Mouse (Mus musculus) telencephalon, adult 2 months (tissue): Measurements from ENCODE around the gene Cd80.
"Not testable (repeated sequence)": the region's sequence is repeated elsewhere in the genome, so short reads cannot be mapped to it uniquely, and the experiment has no call there.

Experiments
- DNase-seq: peaks from one replicate; pipeline ENCODE4 v3.0.0-alpha.2; 2011; ENCODE audit warnings: low read depth, low spot score

Gene Cd80

DNA sequence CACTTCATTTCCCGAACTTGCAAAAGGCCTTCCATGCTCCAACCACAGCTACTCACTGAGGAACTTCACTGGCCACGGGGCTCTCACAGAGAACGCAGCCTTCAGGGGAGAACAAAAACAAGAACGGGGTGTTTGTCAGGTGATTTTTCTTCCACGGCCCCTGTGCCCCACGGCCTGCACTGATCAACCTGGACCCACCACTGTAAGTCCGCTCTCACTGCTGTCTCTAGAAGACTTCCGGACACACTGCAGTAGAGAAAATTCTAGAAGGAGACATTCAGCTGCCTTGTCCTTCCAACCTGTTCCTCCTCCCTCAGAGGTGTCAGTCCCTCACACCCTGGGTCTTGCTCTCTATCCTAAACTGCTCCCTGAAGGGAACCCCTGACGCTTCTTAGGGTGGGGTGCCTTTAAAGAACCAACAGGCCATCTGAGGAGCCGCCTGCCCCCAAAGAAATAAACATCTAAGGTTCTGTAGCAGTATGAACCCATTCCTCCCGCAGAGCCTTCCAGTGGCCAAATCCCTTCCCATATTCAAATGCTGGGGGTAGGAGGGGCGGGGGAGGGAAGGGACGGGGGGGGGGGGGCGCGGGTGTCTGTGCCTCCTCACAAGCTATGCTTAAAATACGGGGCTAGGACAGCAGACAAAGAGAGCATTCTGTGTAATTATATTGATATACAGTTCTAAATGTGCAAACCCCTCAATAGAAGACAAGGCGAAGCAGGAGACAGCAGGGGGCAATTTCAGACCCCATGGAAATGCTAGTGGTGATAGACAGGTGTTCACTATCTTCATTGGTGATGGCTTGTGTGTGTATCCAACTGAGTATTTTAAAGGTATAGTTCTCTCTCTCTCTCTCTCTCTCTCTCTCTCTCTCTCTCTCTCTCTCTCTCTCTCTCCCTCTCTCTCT lies at the start of gene Cd80:
Cd80 (plus strand) TSS at position 51 of the 908 bp plus-strand sequence.
- DNase-seq, result no peak

DNA sequence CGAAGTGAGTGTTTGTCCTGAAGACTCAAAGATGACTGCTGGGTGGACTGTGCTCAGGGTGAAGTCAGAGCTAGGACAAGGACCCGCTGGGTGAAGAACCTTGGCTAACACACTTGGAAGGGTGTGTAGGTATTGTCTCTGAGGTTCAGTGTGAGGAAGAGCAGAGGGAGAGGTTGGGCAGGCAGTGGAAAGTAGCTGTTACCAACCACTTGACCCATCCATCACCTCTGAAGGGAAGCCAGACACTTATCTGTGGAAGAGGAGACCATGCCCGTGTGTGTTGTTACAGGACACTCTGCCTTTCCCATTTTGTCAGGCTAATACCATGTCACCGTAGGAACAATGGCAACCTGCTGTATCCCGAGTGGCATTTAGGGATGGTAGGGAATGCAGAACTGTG lies 49.1 kb upstream of the Cd80 start:
- DNase-seq, result no peak

DNA sequence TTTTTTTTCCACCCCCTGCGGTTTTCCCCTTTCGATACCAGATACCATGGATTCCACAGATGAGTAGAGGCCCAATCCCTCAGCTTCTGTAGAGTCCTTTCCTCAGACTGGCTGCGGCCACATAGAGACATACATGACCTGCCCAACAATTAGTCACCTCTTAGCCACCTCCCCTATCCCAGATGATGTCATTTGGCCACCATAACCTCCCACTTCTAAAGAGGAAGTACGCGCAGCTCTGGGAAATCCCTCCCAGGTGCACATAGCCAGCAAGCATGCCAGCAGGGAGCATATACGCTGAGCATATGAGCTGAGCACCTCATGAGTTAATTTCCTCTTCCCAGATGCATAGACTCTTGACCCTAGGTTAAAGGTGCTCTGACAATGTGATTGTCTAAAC lies 48.7 kb upstream of the Cd80 start:
- no peak for DNase-seq

DNA sequence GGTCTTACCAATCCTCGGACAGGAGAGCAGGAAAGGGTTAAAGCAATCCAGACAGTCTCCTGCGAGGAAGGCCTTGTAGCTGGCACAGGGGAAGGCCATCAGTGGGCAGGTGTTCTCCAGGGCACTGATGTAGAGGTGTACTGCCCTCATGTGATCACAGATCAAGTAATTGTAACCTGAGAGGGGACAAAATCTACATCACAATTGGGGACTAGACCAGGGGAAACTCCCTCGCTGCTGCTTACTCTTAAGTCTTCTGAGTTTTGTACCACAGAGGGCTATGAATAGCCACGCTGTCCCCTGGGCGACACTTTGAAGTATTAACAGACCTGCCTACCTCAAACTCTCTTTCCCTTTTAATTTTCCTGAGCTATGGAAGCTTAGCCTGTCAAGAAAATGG lies 47.8 kb upstream of the Cd80 start:
- DNase-seq, result no peak

DNA sequence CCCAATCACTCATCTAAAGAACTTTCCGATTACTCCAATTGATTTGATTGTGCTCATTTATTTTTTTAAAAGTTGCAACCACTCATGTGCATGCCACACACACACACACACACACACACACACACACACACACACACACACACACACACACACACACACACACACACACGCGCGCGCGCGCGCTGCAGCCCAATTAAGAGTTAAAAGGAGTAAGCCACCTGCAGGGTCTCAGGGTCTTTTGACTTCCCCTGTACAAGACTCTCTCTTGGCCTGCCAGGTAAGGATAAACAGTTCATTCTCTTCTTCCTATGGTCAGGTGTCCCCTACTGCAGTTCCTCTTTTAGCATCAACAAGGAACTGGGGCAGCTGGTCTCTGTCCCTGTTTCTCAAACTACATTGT lies 46.9 kb upstream of the Cd80 start:
- DNase-seq, result no peak

DNA sequence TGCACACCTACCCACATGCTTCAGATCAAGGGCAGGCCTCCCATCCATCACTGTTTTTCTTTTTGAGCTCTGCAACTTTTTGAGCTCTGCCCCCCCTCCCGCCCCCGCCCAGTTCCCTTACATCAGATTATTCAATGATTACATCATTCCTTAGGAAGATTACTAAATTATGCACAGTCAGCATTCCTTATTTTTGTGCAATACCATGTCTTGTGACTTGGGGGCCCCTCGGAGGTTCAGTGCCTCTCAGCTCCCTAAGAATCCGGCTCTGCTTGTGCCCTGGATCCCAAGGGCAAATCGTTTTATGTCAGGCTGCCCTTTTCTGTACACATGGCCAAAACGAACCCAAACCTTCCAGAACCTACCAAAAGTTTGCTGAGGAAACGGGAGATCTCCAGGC lies 40.4 kb upstream of the Cd80 start:
- DNase-seq, result no peak

DNA sequence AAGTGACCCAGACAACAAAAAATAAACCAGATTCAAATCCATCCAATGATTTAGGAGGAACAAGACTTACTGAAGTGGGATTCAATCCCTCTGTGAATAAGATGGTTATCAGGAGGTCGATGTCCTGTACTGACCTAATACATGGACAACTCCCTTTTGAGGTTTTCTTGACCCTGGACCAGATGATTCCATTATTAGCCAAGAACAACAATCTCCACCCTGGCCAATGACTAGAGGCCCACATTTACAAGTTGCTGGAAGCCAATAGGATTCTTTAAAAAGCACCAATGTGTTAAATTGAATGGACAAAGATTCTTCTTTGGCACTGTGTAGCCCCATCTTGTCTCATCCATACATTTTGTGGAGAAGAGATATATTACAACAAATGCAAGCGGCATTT lies 30.0 kb upstream of the Cd80 start:
- no peak for DNase-seq

DNA sequence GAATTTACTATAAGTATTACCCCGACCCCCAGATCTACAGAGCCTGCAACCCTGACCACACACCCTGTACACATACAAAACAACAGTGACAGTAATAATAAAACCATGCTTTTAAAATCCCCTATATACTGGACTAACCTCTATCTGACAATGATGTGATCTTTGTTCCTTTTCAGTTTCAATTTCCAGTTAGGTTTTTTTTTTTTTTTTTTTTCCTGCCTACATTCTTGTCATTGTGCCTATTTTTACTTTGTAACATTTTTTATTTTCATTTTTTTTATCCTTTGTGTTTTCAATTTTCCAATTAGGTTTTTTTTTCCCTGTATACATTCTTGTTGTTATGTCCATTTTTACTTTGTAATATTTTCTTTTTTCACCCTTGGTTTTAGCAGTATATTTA lies 29.6 kb upstream of the Cd80 start:
- no peak for DNase-seq

DNA sequence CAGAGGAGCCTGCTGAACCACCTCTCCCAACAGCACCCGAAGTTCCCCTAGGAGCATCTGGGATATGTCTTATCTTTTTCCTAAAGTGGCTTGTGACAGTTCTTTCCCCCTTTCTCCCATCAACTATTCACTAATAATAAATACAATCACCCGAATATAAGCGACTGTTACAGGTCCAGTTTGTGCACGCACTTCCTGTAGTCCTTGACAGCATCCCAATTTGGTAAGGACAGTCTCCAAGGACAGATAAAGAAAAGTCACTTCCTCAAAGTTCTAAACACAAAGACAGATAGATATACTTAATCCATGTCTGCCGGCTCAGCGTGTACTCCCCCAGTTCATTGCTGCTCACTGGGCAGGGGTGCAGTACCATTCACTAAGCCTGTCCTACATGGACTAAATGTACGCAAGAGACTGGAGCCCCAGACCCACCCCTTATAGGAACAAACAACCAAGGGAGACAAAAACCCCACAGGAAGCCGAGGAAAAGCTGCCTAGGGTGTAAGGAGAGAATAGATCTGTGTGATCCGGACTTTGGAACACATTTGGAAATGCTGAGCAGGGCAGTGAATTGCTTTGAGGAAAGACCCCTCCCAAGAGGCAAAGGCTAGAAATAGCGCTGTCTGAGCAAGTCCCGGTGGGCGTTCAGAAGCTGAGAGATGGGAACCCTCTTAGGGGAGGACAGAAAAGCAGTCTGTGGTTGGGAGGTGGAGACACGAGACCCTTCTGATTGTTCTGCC lies 23.7 kb upstream of the Cd80 start:
- DNase-seq, result no peak

DNA sequence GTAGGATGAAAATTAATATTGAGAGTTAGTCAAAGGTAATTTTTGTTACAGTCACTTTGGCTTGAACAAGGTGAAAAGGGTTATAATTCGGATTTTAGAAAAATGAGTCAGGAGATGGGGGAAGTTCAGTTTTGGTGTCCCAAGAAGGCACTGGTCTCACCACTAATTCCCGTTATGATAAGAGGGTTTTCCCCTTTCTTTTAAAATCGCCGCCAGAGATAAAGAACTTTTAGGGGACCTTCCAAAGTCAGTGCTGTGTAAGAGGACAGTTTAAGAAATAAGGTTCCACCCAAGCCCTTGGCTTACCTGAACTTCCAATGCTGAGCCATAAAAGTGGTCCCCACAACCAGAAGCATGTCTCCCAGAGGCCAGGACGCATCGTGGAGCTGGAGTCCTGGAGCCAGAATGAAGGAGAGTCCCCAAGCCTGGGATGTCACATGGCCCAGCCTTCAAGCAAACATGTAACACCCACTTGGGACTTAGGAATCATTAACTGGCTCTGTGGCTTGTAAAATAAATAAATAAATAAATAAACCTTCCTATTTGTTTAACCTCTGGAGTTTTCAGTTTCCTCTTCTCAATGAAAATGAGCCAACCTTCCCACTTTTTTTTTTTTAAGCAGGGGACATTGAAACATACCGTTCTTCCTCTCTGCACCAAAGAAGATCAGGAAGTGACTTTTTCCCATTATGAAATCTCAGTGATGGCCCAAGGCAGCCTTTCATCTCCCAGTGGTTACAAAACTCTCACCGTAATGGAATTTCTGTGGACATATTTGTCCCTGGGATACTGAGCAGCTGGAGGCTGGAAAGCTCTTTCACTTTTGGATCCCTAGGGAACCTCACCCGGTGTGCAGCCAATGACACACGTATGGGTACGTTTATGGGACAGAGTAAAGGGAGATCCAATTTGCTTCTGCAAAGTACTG lies 22.6 kb upstream of the Cd80 start, which contains the start of gene Pla1a:
Pla1a (minus strand) TSS at position 648 of the 928 bp plus-strand sequence.
- DNase-seq, result no peak

DNA sequence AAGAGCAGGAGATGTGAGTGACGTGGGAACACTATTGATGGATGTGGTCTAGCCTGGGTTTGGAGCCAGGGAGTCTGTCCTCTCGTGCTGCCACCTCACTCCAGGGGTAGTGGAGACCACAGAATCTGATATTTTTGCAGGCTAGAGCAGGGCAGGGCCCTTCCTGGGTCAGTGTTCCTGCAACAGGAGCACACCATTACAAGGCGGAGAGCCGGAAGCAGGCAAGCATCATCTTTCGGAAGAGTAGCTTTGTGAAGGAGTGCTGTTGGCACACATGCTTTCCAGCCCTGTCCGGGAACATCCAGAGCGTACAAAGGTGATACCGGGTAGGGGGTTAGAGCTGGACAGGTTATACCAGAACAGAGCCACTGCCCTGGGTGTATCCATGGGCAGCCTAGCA lies 21.8 kb upstream of the Cd80 start:
- no peak for DNase-seq

DNA sequence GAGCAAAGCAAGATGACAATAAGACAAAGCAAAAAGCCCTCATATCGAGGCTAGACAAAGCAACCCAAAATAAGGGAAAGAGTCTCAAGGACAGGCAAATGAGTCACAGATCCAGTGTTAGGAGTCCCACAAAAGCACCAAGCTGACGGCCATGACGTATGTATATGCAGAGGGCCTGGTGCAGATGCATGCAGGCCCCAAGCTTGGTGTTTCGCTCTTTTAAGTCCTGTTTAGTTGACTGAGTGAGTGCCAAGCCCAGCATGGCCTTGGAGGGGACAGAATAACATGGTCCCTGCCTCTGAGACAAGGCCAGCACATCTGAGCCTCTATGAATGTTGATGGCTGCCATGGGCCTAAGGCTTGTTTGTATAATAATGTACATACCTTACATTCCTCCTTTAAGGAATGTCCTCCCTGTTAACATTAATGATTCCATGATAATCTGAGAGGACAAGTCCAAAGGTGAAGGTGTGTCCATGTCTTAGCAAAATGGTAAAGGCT lies 21.0 kb upstream of the Cd80 start:
- DNase-seq, result no peak

DNA sequence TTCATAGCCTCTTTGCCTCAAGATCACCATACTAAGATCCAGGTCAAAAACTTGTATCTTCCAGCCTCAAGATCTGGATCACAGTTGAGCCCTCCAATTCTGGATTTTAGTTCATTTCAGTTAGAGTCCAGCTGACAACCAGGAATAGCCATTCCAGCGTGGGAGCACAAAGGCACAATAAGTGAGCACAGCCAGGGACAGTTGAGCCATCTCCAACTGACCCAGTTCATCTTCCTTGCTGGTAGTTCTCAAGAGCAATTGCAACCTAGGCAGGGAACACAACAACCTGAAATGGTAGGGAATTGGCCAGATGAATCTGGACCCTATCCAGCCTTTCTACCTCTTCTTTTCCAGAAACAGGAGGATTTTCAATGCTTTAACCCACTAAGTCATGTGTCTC lies 16.2 kb upstream of the Cd80 start:
- peak; percentile 39 for DNase-seq

DNA sequence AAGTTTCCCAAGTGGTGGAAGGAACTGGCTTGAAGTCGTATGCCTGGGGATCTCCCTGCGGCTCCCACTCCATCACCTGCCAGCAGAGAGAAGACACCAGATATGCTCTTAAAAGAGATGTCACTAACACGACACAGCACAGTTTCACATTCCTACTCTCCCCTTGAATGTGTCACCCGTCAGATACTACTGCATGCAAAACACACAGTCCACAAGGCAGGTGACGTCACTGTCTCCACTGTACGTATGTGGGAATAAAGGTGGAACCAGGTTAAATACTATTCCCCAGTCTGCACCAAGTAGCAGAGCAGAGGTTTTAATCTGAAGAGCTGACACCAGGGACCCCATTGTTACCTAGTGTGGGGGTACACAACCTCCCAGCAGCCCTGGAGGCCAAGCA lies 15.0 kb upstream of the Cd80 start:
- DNase-seq, result no peak

DNA sequence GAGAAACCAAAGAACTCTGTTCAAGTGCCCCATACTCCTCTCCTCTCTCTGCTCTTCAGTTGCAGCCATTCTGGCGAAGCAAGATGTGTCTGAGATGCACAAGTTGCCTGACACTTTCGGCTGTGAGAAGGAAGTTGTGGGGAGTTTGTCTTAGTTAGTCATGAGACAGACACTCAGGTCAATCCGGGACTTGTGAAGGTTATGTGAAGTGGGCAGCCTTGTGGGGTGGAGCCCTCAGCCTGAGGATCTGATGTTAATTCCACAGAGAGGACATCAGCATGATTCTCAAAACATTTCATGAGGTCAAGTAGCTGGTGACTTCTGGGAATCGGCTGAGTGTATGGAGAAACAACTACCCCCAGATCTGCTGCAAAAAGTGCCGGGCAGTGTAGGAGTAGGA lies 13.8 kb upstream of the Cd80 start:
- DNase-seq, result no peak

DNA sequence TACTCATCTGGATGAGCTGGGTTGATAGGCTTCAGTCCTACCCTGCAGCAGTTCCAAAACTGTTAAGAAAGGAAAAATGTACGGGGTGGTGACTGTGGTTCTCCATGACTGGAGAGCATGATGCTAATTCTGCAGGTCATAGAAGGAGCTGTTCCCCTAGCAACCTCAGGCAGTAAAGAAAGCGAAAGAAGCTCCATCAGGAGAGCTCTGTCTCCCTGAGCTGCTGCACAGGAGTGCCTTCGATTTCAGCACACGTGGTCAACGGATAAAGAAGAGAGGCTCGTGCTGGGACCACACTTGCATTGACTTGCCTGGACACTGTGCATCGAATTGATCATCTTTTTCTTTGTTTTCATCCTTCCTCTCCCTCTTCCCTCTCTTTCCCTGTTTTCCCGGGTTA lies 13.1 kb upstream of the Cd80 start:
- DNase-seq, result no peak

DNA sequence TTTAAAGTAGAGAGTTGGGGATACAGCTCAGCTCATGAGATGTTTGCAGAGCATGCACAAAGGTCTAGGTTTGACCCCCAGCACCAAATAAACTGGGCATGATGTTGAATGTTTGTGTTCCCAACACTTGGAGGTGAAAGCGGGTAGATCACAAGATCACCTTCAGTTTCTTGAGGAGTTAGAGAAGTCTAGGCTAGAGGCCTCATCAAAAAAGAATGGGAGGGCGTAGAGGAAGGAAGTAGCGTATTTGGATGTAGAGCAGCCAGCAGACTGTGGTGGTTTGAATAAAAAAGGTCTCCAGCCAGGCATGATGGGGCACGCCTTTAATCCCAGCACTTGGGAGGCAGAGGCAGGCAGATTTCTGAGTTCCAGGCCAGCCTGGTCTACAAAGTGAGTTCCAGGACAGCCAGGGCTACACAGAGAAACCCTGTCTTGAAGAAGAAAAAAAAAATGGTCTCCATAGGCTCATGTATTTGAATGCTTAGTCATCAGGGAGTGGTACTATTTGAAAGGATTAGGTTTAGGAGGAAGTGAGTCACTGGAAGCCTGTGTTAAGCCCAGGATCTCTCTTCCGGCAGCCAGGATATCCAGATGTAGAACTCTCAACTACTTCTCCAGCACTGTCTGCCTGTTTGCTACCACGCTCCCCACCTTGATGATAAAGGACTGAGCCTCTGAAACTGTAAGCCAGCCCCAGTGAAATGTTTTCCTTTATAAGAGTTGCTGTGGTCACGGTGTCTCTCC lies 11.5 kb upstream of the Cd80 start:
- no peak for DNase-seq

DNA sequence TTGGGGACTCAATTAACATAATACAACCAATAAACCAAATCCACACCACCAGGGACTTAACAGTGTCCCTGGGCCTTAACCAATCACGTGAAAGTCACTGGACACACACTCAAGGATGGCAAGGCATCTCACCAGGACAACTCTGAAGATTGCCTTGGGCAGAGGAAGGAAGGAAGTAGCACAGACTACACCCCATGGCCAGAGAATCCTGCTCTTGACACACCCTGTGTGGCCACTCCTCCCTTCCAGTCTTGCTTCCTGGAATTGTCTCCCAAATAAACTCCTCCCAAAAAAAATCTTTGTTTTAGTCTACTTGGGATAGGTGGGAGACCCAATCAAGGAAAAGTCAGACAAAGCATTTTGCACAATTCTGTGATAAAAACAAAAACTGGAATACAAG lies 10.3 kb upstream of the Cd80 start:
- no peak for DNase-seq

DNA sequence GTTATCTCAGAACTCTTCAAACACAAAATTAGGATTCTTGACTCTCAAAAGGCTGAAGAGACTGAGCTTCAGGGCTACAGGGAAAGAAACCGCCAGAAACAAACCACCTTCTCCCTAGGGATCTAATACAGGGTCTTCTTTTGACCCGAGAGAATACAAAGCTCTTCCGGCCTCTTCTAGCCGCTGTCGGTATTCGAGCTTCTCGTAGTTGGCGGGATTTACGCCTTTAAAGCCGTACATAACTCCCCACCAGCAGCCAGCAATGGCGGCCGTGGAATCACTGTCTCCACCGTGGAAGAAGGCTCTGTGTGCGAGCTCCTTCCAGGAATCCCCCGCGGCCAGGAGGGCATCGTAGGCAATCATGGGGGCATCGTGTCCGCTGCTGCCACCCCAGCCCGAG lies 9.8 kb upstream of the Cd80 start:
- no peak for DNase-seq

DNA sequence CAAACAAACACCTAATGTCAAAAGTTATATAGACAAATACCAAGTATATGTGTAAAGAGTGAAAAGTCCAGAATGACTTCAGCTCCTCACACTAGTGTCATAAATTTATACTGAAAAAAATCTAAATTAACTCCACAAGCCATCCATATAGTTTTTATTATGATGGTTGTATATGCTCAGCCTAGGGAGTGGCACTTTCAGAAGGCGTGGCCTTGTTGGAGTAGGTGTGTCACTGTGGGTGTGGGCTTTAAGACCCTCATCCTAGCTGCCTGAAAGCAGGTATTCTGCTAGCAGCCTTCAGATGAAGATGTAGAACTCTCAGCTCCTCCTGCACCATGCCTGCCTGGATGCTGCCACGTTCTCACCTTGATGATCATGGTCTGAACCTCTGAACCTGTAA lies 9.2 kb upstream of the Cd80 start:
- not testable (repeated sequence) for DNase-seq

DNA sequence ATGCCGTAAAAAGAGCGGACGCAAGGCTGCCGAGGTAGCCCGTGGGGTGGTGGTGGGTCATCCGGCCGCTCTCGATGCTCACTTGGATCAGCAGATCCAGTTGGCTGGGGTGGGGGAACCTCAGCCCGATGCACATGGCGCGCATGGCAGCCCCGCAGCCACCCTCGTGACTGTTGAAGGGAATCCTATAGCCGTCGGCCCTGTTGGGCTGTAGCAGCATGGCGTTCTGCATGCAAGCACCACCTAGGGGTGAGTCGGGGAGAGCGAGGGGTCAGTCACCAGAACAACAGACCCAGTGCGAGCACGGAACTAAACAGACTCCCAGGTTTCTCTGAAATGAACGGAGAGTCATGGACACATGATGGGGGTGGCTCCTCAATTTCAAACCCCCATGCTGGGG lies 8.0 kb upstream of the Cd80 start:
- no peak for DNase-seq
